Mouse (Mus musculus): ENCODE measurements around the gene Fam189a2. TPM values are rescaled to one million over a fixed set of nuclear protein-coding genes. Genes with fewer than 3 reads are reported as not detected.

Gene Fam189a2
- polyA plus RNA-seq, 1 experiment from 2014 or later, result 6.0 TPM

- Histone ChIP-seq H3K27ac (ENCODE audit: low read length) (no peak overlapping the region; the same call in 1 of the 2 replicates), H3K9me3 (replicated peaks; ENCODE audit: control insufficient read depth, low read length) (peaks cover 7% of the 10 kb centered on the region; the same call in 1 of the 2 replicates), H3K9ac (ENCODE audit: low read length) (no peak overlapping the region), H3K36me3 (ENCODE audit: control insufficient read depth, insufficient read depth) (no peaks in the 10 kb centered on the region; the same call in 1 of the 2 replicates), H3K27me3 (ENCODE audit: control insufficient read depth, insufficient read depth, low read length) (no peaks in the 10 kb centered on the region), H3K4me3 (ENCODE audit: low read length) (no peak overlapping the region), H3K4me1 (ENCODE audit: control insufficient read depth, insufficient read depth, low read length) (peaks cover 30% of the 10 kb centered on the region), H3K4me2 (ENCODE audit: low read depth, low read length) (no peak overlapping the region)
- WGBS, result 100% methylated on average over 1 of the region's 1 CpGs
- no peak for ATAC-seq (replicated peaks; ENCODE audit: extremely low read depth, insufficient read depth, low FRiP score)
These were observed 26.1 kb upstream of the Fam189a2 start for GRCm38 (mm10) chr19:24056880-24057279.

DNA sequence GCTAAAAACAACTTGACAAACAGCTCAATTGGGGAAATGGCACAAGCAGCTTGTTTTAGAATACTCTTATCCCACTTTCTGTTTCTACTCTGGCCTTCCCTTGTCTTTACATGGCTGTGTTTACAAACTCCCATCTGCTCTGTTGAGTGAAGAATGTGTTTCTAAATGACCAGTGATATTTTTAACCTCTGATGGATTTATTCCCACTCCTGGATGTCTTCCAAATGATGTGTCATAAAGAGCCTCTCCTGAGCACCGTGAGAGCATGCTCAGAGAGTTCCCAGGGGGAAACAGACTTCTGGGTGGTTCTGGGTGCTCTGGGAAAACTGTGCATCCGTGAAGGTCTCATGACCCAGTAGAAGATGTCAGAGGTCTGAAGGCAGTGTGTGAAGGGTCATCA, 24.1 kb upstream of the Fam189a2 start:
- Histone ChIP-seq H3K27ac (ENCODE audit: low read length) (peak overlapping the region; percentile 92), H3K4me1 (ENCODE audit: control insufficient read depth, insufficient read depth, low read length) (peaks cover 39% of the 10 kb centered on the region), H3K27me3 (ENCODE audit: control insufficient read depth, insufficient read depth, low read length) (no peaks in the 10 kb centered on the region), H3K36me3 (ENCODE audit: control insufficient read depth, insufficient read depth) (no peaks in the 10 kb centered on the region; the same call in 1 of the 2 replicates), H3K4me2 (ENCODE audit: low read depth, low read length) (peak overlapping the region; percentile 17; the same call in 1 of the 2 replicates), H3K9me3 (replicated peaks; ENCODE audit: control insufficient read depth, low read length) (peaks cover 7% of the 10 kb centered on the region; the same call in 1 of the 2 replicates), H3K4me3 (ENCODE audit: low read length) (no peak overlapping the region), H3K9ac (ENCODE audit: low read length) (peak overlapping the region; percentile 58)
- WGBS, result 13% methylated on average over 2 of the region's 2 CpGs
- ATAC-seq (replicated peaks; ENCODE audit: extremely low read depth, insufficient read depth, low FRiP score), result peak; percentile 78

DNA sequence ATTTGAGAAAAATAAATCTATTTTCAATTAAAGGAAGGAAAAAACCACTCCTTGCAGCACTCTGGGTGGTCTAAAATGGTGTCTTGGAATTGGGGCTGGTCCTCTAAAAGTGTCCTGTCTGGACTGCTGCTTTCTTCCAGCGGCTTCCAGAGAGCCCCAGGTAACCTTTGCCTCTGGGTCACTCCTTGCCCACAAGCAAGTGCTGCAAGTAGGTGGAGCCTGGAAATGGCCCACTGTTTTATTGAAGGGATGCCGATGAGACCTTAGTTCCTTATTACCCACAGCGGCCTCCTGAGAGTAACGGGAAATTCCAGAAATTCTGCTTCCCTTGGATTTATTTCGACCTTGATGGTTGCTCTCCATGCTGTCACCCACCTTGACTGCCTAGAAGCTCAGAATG, 23.4 kb upstream of the Fam189a2 start:
- 46% methylated on average over 5 of the region's 5 CpGs for WGBS
- H3K9me3 ChIP-seq (replicated peaks; ENCODE audit: control insufficient read depth, low read length), result peaks cover 7% of the 10 kb centered on the region; the same call in 1 of the 2 replicates
- H3K4me3 ChIP-seq (ENCODE audit: low read length), result no peak overlapping the region
- no peak for ATAC-seq (replicated peaks; ENCODE audit: extremely low read depth, insufficient read depth, low FRiP score)
- H3K4me2 ChIP-seq (ENCODE audit: low read depth, low read length), result 0 out of 2 replicates have a peak overlapping the region, but pooled peaks have one; percentile 17
- H3K27me3 ChIP-seq (ENCODE audit: control insufficient read depth, insufficient read depth, low read length), result no peaks in the 10 kb centered on the region
- H3K4me1 ChIP-seq (ENCODE audit: control insufficient read depth, insufficient read depth, low read length), result peaks cover 41% of the 10 kb centered on the region
- peak overlapping the region; percentile 92 for H3K27ac ChIP-seq (ENCODE audit: low read length)
- peak overlapping the region; percentile 1 for H3K9ac ChIP-seq (ENCODE audit: low read length)
- H3K36me3 ChIP-seq (ENCODE audit: control insufficient read depth, insufficient read depth), result no peaks in the 10 kb centered on the region; the same call in 1 of the 2 replicates

GRCm38 (mm10) chr19:24050514-24050913, 19.7 kb upstream of the Fam189a2 start:
- Histone ChIP-seq H3K4me3 (ENCODE audit: low read length) (no peak overlapping the region), H3K4me2 (ENCODE audit: low read depth, low read length) (no peak overlapping the region), H3K9ac (ENCODE audit: low read length) (no peak overlapping the region), H3K27ac (ENCODE audit: low read length) (peak overlapping the region; percentile 78), H3K36me3 (ENCODE audit: control insufficient read depth, insufficient read depth) (no peaks in the 10 kb centered on the region), H3K4me1 (ENCODE audit: control insufficient read depth, insufficient read depth, low read length) (peaks cover 44% of the 10 kb centered on the region), H3K9me3 (replicated peaks; ENCODE audit: control insufficient read depth, low read length) (no peaks in the 10 kb centered on the region), H3K27me3 (ENCODE audit: control insufficient read depth, insufficient read depth, low read length) (no peaks in the 10 kb centered on the region)
- WGBS, result 52% methylated on average over 2 of the region's 2 CpGs
- ATAC-seq (replicated peaks; ENCODE audit: extremely low read depth, insufficient read depth, low FRiP score), result no peak

DNA sequence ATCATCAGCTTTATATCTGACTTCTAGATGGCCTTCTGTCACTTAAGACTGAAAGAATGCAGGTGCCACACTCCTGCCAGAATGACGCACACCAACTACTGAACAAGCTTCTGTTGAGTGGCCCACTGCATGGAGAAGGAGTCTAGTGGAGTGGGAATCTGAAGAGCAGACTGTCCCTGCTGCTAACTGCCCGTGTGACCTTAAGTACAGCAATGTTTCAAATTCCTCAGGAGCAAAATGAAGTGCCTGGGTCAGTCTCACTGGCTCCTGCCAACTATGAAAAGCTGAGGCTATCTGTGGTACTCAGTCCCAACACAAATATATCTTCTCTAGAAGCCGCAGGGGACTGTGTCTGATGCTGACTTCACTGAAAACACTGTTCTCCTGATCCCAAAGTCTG, 18.5 kb upstream of the Fam189a2 start:
- no peak overlapping the region for H3K4me2 ChIP-seq (ENCODE audit: low read depth, low read length)
- ATAC-seq (replicated peaks; ENCODE audit: extremely low read depth, insufficient read depth, low FRiP score), result peak; percentile 50; the same call in 1 of the 2 replicates
- no peak overlapping the region for H3K9ac ChIP-seq (ENCODE audit: low read length)
- H3K36me3 ChIP-seq (ENCODE audit: control insufficient read depth, insufficient read depth), result no peaks in the 10 kb centered on the region
- H3K27ac ChIP-seq (ENCODE audit: low read length), result peak overlapping the region; percentile 78
- H3K4me1 ChIP-seq (ENCODE audit: control insufficient read depth, insufficient read depth, low read length), result peaks cover 35% of the 10 kb centered on the region
- WGBS, result 33% methylated on average over 3 of the region's 3 CpGs
- no peaks in the 10 kb centered on the region for H3K9me3 ChIP-seq (replicated peaks; ENCODE audit: control insufficient read depth, low read length)
- no peaks in the 10 kb centered on the region for H3K27me3 ChIP-seq (ENCODE audit: control insufficient read depth, insufficient read depth, low read length)
- H3K4me3 ChIP-seq (ENCODE audit: low read length), result no peak overlapping the region

DNA sequence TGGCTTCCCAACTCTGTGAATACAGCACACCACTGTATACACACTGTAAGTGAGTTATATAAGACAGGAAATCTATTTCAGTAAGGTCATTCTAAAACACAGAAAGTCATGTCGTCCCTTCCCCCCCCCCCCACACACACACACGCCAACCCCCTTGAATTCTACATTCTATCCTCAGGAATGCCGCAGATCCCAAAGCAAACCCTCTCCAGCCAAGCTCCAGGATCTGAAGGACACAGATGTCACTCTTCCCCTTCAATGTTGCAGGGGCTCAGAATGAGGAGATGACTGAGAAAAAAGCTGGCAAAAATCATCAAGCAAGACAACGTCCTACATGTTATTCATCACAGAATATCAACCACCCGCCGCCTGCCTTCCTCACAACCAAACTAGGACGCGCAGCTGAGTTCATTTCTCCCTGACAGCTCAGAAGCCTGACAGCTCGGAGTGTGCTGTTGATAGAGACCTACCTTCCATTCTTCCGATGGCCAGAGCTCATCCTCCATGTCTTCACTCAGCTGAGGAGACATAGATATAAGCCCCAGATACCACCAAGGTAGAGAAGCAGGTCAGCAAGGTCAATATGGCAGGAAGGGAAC, 15.7 kb upstream of the Fam189a2 start:
- peak; percentile 63 for ATAC-seq (replicated peaks; ENCODE audit: extremely low read depth, insufficient read depth, low FRiP score)
- H3K27ac ChIP-seq (ENCODE audit: low read length), result peak overlapping the region; percentile 76
- 44% methylated on average over 10 of the region's 10 CpGs for whole genome bisulfite sequencing
- H3K36me3 ChIP-seq (ENCODE audit: control insufficient read depth, insufficient read depth), result no peaks in the 10 kb centered on the region
- peak overlapping the region; percentile 58 for H3K4me2 ChIP-seq (ENCODE audit: low read depth, low read length)
- no peaks in the 10 kb centered on the region for H3K27me3 ChIP-seq (ENCODE audit: control insufficient read depth, insufficient read depth, low read length)
- peaks cover 24% of the 10 kb centered on the region for H3K4me1 ChIP-seq (ENCODE audit: control insufficient read depth, insufficient read depth, low read length)
- peak overlapping the region; percentile 38 for H3K4me3 ChIP-seq (ENCODE audit: low read length)
- peak overlapping the region; percentile 55 for H3K9ac ChIP-seq (ENCODE audit: low read length)
- H3K9me3 ChIP-seq (replicated peaks; ENCODE audit: control insufficient read depth, low read length), result no peaks in the 10 kb centered on the region

DNA sequence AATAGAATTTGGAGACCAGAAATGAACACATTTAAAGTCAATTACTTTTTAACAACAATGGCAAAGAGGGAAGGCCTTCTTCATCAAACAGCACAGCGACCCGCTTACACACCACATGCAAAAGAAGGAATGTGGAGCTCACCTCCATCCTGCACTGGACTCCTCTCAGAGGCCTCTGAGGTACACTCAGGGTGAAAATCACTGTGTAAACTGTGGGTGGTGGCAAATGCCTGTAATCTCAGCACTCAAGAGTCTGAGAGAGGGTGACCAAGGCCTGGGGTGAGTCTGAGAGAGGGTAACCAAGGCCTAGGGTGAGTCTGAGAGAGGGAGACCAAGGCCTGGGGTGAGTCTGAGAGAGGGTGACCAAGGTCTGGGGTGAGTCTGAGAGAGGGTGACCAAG, 11.6 kb upstream of the Fam189a2 start:
- Histone ChIP-seq H3K27ac (ENCODE audit: low read length) (no peak overlapping the region), H3K36me3 (ENCODE audit: control insufficient read depth, insufficient read depth) (no peaks in the 10 kb centered on the region), H3K9ac (ENCODE audit: low read length) (no peak overlapping the region), H3K27me3 (ENCODE audit: control insufficient read depth, insufficient read depth, low read length) (no peaks in the 10 kb centered on the region), H3K9me3 (replicated peaks; ENCODE audit: control insufficient read depth, low read length) (no peaks in the 10 kb centered on the region), H3K4me2 (ENCODE audit: low read depth, low read length) (no peak overlapping the region), H3K4me3 (ENCODE audit: low read length) (no peak overlapping the region), H3K4me1 (ENCODE audit: control insufficient read depth, insufficient read depth, low read length) (0 out of 2 replicates have a peak, but pooled peaks cover 5% of the 10 kb centered on the region)
- 92% methylated on average over 2 of the region's 2 CpGs for WGBS
- ATAC-seq (replicated peaks; ENCODE audit: extremely low read depth, insufficient read depth, low FRiP score), result no peak

GRCm38 (mm10) chr19:24039061-24039853, 8.4 kb upstream of the Fam189a2 start:
- Histone ChIP-seq H3K9me3 (replicated peaks; ENCODE audit: control insufficient read depth, low read length) (0 out of 2 replicates have a peak, but pooled peaks cover 2% of the 10 kb centered on the region), H3K4me2 (ENCODE audit: low read depth, low read length) (no peak overlapping the region), H3K27ac (ENCODE audit: low read length) (no peak overlapping the region), H3K4me1 (ENCODE audit: control insufficient read depth, insufficient read depth, low read length) (0 out of 2 replicates have a peak, but pooled peaks cover 2% of the 10 kb centered on the region), H3K36me3 (ENCODE audit: control insufficient read depth, insufficient read depth) (peaks cover 3% of the 10 kb centered on the region), H3K4me3 (ENCODE audit: low read length) (no peak overlapping the region), H3K27me3 (ENCODE audit: control insufficient read depth, insufficient read depth, low read length) (no peaks in the 10 kb centered on the region), H3K9ac (ENCODE audit: low read length) (no peak overlapping the region)
- WGBS, result 77% methylated on average over 14 of the region's 14 CpGs
- no peak for ATAC-seq (replicated peaks; ENCODE audit: extremely low read depth, insufficient read depth, low FRiP score)

GRCm38 (mm10) chr19:24034367-24034766, 3.5 kb upstream of the Fam189a2 start:
- no peak overlapping the region for H3K4me3 ChIP-seq (ENCODE audit: low read length)
- no peak overlapping the region for H3K9ac ChIP-seq (ENCODE audit: low read length)
- WGBS, result 75% methylated on average over 3 of the region's 3 CpGs
- peaks cover 6% of the 10 kb centered on the region; the same call in 1 of the 2 replicates for H3K4me1 ChIP-seq (ENCODE audit: control insufficient read depth, insufficient read depth, low read length)
- no peaks in the 10 kb centered on the region for H3K27me3 ChIP-seq (ENCODE audit: control insufficient read depth, insufficient read depth, low read length)
- no peak overlapping the region for H3K27ac ChIP-seq (ENCODE audit: low read length)
- no peak overlapping the region for H3K4me2 ChIP-seq (ENCODE audit: low read depth, low read length)
- 0 out of 2 replicates have a peak, but pooled peaks cover 2% of the 10 kb centered on the region for H3K9me3 ChIP-seq (replicated peaks; ENCODE audit: control insufficient read depth, low read length)
- H3K36me3 ChIP-seq (ENCODE audit: control insufficient read depth, insufficient read depth), result peaks cover 3% of the 10 kb centered on the region
- ATAC-seq (replicated peaks; ENCODE audit: extremely low read depth, insufficient read depth, low FRiP score), result no peak

Measured in heart, embryonic 16.5 days (tissue).